Mouse (Mus musculus): ENCODE results near the gene Mrtfb.

The Mrtfb gene

DNA sequence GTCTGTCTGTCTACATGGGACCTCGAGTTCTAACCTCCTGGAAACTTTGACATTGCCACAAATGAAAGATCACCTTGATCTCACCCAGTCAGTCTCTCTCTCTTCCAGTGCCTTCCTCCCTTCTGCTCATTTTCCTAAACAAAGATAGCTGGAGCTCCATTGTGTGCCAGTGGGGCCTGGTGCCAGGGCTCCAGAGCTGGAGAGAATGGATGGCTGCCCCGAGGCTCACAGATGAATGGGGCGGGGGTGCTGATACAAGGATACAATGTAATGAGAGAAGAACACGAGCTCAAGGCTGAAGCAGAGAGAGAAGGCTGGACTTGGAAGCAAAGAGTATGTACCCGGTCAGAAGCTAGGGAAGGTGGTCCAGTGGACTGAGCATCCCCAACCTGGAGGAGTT lies 189.2 kb downstream of the Mrtfb start:
- DNase-seq = no peak

DNA sequence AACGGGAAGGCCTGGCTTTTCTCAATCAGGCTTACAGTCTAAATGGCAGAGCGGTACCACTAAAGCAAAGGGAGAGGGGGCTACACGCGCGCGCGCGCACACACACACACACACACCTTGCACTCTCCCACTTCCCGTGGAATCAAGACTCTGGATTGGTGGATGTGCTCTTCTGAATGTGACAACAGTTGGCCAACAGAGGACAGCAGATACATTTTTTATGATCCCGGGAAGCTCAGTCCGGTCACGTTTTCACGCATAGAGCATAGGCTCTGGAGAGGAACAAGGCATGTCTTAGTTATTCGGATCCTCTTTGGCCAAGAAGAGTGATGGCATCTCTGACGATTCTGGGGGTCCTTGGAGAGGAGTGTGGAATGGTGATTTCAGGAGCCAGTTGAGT lies 190.2 kb downstream of the Mrtfb start:
- peak; percentile 32 for DNase-seq

DNA sequence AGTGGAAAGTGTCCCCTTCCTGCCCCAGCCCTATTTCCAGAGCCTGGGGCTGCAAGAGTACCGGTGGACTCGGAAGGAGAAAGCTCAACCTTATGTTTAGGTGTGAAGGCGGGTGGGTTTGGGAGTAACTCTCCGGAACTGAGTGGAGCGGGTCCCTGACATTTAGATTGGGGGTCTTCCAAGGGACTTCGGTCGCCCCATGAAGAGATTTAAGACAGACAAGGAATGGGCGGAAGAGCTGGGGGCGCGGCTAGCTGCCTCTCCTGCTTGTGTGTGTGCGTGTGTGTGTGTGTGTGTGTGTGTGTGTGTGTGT lies 190.6 kb downstream of the Mrtfb start:
- DNase-seq = no peak

DNA sequence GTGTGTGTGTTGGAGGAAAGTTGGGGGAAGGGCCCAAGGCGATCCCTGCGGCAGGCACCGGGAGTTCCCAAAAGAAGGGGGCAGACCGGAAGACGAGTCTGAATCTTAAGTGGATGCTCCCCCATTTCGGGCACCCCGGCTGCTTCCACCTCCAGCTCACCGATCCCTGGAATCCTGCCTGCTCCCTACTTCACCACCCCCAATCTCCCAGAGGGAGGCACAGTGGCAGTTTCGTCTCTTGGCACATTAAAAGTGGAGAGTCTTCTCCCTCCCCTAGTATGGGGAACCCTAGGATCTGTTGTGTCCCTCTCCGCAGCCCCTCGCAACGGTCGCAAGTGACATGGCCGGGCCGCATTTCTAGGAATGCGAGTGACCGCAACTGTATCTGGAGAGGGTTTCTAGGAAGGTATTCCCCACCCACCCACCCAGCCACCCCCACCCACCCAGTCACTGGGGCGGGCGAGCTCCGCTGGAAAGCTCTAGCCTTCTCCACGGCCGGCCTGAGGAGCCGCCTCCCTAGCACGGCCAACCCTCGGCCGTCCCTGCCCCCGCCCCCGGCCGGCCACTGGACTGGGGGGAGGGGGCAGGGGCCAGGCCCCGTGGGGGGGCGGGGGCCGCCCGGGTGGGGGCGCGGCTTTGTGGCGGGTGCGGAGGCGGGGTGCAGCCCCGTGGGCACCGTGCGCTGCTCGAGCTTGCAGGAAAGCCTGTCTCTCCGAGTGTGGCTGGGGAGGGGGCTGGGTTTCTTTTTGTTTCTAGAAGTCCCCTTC lies 191.2 kb downstream of the Mrtfb start:
- DNase-seq = peak; percentile 79

DNA sequence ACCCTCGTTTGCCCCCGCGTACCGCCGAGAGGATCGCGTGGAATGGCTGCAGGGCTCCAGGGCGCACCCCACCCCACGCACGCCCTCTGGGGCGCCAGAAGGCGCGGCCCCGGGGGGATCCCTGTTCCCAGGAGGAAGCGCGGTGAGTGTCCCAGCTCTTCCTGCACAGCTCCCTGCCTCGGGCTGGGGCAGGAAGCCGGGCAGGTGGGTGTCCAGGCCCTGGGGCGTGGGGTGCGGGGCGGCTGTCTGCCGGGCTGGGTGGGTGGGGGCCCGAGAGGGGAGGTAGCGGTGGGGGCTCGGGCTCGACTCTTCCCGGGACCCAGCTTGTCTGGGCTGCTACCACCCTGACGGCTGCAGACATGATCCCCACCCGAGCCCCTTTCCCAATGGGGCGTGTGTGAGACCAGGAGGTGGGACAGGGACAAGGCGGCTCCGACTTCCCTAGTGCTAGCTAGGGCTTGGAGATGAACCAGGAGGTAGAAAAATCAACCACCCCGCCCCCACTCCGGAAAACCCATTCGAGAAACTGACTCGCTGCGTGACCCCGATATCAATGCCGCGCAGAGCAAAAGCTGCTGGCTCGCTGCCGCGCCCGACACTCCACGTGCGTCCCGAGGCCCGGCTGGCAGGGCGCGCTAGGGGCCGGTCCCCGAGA lies 191.9 kb downstream of the Mrtfb start:
- DNase-seq = peak; percentile 71

DNA sequence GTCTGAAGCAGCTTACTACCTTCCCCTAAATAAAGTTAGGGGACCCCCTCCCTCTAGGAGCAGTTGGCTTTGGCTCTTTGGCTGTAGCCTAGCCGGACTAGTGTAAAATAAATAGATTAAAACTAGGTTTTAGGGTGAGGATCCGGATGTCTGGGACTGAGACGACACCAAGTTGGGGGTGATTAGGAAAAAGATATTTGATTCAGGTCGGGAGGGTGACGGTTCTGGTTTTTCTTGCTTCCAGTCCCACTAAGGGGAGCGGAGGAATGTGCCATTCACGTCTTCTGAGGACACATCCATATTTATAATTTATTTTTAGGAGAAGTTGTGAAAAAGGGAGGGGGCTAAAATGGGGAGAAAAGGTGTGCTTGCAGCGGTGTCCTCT lies 192.4 kb downstream of the Mrtfb start:
- DNase-seq = no peak

DNA sequence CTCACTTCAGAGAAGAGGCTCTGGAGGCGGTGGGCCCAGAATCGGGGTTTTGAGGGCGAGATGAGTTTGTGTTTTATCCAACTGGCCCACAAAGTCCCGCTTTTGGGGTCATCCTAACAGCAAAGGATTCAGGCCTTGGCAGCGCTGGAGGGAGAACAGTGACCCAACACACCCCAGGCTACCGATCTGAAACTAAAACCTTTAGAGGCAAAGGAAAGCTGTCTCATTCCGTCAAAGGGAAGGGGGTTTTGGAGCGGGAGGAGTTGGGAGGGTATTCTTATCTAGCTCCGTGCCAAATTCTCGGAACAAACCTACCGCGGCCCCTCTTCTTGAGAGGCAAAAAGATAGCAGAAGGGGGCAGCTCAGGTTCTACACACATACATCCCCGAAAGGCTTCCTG lies 193.2 kb downstream of the Mrtfb start:
- DNase-seq = no peak

DNA sequence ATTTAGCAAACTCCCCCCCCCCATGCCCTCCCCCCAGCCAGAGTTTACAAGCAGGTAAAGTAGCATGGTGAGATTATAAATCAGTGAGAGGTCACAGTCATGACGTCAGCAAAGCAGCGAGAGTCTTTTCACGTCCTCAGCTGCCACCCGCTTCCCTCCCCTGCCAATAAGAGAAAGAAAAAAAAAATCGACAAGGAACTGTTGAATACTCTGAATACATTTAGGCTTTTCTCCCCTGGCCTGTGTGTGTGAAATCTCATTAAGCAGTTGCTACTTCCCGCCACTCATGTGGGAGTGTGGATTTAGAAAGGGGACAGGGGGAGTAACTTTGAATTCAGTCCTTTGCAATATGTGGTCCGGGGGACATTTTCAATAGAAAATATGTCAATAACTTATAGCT lies 194.6 kb downstream of the Mrtfb start:
- no peak for DNase-seq

DNA sequence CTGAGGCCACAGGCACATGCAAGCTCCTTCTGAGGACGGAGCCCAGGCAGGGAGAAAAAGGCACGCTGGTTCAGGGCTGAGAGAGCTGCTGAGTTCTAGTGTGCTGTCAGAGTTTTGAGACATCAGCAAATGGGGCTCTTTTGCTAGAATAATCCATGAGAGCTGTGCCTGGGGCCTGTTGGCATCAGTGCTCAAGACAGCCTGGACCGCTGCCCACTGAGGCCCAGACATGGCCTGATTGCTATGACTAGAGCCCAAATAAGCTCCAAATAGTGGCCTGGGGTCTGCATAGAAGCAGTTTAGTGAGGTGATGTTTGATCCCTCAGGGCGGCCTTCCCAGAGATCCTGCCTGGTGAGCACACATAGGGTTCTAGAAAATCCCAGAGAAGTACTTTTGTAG lies 195.7 kb downstream of the Mrtfb start:
- DNase-seq = peak; percentile 15

DNA sequence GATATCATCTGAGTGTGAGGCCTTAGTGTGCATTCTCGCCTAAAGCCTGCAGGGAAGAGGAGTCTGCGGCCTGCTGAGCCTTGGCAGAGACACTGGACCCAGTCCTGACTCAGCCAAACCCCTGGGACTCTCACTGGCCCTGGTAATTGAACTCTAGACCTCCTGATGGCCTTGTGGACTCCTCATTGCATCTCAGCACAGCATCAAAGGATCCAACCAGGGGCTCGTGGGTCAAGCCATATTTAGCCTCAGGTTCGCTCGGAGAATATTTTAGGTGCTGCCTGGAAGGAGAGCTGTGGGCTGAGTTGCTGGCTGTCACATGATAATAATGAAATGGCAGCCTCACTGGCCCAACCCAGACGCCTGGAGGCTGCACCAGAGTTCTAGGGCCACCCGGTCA lies 196.4 kb downstream of the Mrtfb start:
- DNase-seq = no peak

DNA sequence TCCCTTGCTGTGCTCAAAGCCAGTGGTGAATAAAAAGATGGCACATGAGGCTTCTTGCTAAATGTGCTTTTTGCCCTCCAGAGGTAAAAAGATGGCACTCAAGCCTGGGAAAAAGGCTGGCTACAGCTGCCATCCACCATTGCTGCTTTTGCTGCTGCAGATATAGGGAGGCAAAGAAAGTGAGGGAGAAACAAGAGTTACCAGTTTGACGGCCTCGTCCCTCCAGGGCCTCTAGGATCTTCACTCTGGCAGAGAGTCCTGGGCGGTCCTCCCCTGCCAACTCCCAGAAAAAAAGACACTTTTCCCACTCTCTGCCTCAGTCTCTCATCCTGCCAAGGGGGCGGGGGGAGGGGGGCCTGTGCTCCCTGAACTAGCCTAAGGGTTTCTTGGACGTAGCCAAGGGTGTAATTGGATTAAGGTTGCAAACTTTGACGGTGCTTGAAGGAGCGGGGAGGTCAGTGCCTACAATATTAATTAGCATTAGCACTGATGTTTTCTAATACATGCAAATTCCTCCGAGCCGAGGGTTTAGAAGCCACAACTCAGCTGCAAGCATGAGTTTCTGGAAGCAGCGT lies 197.8 kb downstream of the Mrtfb start:
- DNase-seq = no peak

DNA sequence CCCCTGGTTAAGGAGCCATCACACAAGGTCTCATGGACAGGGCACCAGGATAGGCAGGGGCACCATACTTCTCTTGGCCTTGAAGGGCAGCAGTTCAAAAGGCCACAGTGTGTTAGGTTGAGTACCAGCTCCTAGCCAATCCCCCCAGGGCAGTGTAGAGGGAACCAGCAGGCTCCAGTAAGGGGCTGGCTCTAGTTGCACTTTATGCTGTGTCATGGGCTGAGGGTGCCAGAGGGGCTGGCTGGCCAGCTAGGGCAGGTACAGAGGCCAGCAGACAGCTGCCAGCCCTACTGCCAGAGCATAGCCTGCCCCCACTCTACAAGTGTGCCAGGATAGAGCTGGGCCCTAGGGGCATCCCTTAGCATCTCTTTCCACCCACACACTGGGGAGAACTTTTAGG lies 199.3 kb downstream of the Mrtfb start:
- peak; percentile 14 for DNase-seq

DNA sequence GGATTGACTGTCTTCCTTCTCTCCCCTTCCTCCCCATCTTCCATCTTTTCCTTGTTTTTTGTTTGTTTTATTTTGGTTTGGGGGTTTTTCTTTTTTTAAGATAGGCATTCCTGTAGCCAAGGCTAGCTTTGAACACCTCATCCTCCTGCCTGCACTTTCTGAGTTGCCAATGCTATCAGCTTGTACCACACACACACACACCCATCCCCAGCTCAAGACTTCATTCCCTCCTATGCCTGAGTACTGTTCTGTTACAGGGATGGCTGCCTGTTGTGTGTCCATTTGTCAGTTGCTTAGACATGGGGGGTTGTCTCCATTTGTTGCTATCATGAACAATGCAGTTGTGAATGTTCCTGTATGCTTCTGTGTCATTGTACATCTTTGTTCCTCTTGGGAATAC lies 202.3 kb downstream of the Mrtfb start:
- DNase-seq = no peak

DNA sequence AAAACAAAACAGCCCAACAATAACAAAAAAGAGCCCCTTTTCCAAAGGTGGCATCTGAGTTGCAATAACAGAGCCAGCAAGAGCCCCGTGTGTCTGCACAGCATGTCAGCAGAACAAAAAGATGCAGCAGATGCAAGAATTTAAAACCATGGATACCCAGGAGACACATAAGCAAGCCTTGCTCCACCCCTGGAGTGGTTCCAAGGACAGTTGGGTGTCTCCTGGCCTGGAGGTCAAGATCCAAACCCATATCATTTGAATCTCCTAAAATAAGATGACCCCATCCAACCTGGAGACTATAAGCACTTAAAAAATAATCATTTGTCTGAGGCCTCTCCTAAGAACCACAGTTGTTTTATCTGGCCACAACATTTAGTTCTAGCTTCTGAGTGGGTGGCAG lies 203.8 kb downstream of the Mrtfb start:
- DNase-seq = no peak

DNA sequence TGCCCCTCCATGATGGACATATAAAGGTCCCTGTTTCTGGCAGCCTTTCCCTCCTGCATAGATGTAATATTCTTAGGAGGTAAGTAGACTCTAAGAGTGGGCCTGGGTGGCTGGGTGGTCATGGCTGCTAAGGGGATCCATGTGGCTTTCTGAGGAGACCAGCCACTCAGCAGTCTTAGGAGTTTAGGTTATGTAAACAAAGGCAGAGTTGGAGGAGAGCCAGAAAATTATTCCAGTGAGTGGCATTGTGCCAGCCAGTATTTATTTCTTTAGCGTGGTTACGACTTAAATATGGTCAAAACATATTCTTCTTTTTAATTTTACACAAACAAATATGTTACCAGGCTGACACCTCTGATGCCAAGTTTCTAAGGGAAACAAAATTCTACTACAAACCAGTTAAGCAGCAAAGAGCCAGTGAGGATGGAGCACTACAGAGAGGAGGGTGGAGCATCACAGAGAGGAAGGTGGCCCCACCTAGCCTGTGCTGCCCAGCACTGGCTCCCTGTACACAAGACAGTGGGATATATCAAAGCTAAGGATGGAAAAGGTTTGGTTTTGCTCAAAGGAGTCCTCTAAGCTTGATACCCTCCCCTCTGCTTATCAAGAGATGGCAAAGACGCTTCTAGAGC lies 204.6 kb downstream of the Mrtfb start:
- no peak for DNase-seq

DNA sequence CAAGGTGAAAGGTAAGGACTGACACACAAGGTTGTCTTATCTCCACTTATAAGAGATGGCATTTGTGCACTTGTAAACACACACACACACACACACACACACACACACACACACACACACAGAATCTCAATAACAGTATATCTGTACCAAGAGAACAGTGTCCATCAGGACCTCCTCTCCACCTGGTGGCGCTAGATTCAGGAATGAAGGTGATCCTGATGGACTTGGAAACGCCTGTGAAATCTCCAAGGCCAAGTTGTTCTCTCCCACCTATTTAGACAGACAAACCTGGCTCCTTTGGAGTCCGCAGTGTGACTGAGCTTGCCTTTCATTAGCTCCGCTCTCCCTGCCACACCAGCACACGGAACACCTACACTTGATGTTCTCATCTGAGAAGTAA lies 208.4 kb downstream of the Mrtfb start:
- DNase-seq = no peak
